Mouse (Mus musculus): ENCODE measurements around the gene Rora.

GRCm38 (mm10) chr9:69362766-69363165 lies 709.2 kb downstream of the Rora start:
- TF ChIP-seq POLR2A (IDR thresholded peaks at IDR 0.05; ENCODE audit: insufficient read length, low read depth) (no peak), MYOD1 (IDR thresholded peaks at IDR 0.05; ENCODE audit: control insufficient read depth in 1 of 3, insufficient read length in 2 of 3, low read depth in 2 of 3) (no peak)
